Mouse (Mus musculus): ENCODE results near the gene Phgr1. TPM values are rescaled to one million over a fixed set of nuclear protein-coding genes. Genes with fewer than 3 reads are reported as not detected.

The Phgr1 gene
- polyA plus RNA-seq, 1 experiment from 2014 or later, result not detected

DNA sequence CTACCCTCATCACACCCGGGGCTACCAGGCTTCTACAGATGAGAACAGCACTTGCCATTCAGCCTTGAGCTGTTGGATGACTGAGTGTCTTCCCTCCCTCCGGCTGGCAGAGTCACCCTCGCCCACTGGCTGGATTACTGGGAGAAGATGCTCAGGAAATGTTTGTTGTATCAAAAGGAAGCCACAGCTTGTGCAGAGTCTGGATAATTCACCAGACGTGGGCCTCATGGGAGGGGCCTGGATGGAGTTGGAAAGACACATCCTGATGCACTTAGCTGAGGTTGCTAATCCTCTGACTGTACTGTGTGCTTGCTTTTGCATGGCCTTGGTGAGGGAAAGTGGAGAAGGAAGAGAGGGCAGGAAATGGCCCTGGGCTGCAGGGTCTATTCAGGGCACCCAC is 16.5 kb upstream of the Phgr1 start:
- H3K4me3 ChIP-seq (ENCODE audit: low read depth, low read length), result no peak overlapping the region
- no peaks in the 10 kb centered on the region for H3K36me3 ChIP-seq (ENCODE audit: control insufficient read depth, insufficient read depth, low read length)
- 87% methylated on average over 4 of the region's 4 CpGs for whole genome bisulfite sequencing
- H3K4me2 ChIP-seq (ENCODE audit: low read depth), result no peak overlapping the region
- H3K4me1 ChIP-seq (ENCODE audit: control insufficient read depth, insufficient read depth, low read length), result no peaks in the 10 kb centered on the region
- DNase-seq (ENCODE audit: low spot score) (no peak), ATAC-seq (ENCODE audit: insufficient read depth, low FRiP score, low TSS enrichment) (no peak)
- H3K9me3 ChIP-seq (ENCODE audit: control insufficient read depth, low read length), result no peaks in the 10 kb centered on the region
- no peak overlapping the region for H3K27ac ChIP-seq (ENCODE audit: low read depth, low read length)
- H3K9ac ChIP-seq (ENCODE audit: low read length), result no peak overlapping the region
- 0 out of 2 replicates have a peak, but pooled peaks cover 3% of the 10 kb centered on the region for H3K27me3 ChIP-seq (ENCODE audit: control insufficient read depth, insufficient read depth, low read length)

GRCm38 (mm10) chr2:118759828-118760227 is 12.7 kb upstream of the Phgr1 start:
- WGBS, result 11% methylated on average over 8 of the region's 8 CpGs
- H3K36me3 ChIP-seq (ENCODE audit: control insufficient read depth, insufficient read depth, low read length), result no peaks in the 10 kb centered on the region
- no peak overlapping the region for H3K27ac ChIP-seq (ENCODE audit: low read depth, low read length)
- no peaks in the 10 kb centered on the region for H3K9me3 ChIP-seq (ENCODE audit: control insufficient read depth, low read length)
- H3K27me3 ChIP-seq (ENCODE audit: control insufficient read depth, insufficient read depth, low read length), result 0 out of 2 replicates have a peak, but pooled peaks cover 3% of the 10 kb centered on the region
- peaks cover 19% of the 10 kb centered on the region for H3K4me1 ChIP-seq (ENCODE audit: control insufficient read depth, insufficient read depth, low read length)
- no peak overlapping the region for H3K4me2 ChIP-seq (ENCODE audit: low read depth)
- DNase-seq (ENCODE audit: low spot score) (peak; percentile 76), ATAC-seq (ENCODE audit: insufficient read depth, low FRiP score, low TSS enrichment) (peak; percentile 45; the same call in 1 of the 2 replicates)
- H3K4me3 ChIP-seq (ENCODE audit: low read depth, low read length), result no peak overlapping the region
- H3K9ac ChIP-seq (ENCODE audit: low read length), result no peak overlapping the region

DNA sequence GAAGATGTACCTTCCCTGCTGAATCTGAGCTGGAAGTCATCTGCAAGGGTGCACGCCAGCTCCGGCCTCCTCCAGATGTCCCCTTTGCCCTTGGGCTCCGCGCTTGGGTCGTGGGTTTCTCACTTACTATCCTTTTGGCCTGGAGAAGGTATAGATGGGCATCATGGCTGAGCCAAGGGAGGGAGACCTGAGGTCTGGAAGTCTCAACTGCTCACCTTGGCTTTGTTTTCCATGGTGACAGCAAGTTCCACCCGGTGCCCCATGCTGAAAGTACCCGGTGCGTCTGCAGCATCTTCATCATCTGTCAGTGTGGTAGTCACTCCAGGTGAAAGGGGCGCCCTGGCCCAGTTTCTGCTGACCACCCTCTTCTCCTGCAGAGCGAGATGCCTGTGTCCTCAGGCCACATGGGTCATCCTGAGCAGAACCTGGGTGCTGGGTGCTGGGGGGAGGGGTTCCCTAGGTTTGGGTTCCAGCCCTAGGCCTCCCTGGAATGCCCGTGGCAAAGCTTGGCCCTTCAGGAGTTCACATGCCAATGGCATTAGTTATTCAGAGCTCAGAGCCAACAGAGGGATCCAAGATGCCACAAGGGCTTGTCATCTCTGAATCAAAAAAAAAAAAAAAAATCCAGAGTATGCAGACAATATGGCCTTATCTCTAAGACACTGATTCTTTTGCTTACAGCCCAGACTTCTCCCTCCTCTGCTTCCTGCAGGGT is 12.1 kb upstream of the Phgr1 start:
- H3K27ac ChIP-seq (ENCODE audit: low read depth, low read length), result no peak overlapping the region
- WGBS, result 83% methylated on average over 11 of the region's 11 CpGs
- 0 out of 2 replicates have a peak, but pooled peaks cover 3% of the 10 kb centered on the region for H3K27me3 ChIP-seq (ENCODE audit: control insufficient read depth, insufficient read depth, low read length)
- no peak overlapping the region for H3K4me3 ChIP-seq (ENCODE audit: low read depth, low read length)
- no peaks in the 10 kb centered on the region for H3K36me3 ChIP-seq (ENCODE audit: control insufficient read depth, insufficient read depth, low read length)
- H3K9ac ChIP-seq (ENCODE audit: low read length), result no peak overlapping the region
- no peak for ATAC-seq (ENCODE audit: insufficient read depth, low FRiP score, low TSS enrichment)
- no peak for DNase-seq (ENCODE audit: low spot score)
- H3K9me3 ChIP-seq (ENCODE audit: control insufficient read depth, low read length), result no peaks in the 10 kb centered on the region
- peaks cover 19% of the 10 kb centered on the region for H3K4me1 ChIP-seq (ENCODE audit: control insufficient read depth, insufficient read depth, low read length)
- no peak overlapping the region for H3K4me2 ChIP-seq (ENCODE audit: low read depth)

DNA sequence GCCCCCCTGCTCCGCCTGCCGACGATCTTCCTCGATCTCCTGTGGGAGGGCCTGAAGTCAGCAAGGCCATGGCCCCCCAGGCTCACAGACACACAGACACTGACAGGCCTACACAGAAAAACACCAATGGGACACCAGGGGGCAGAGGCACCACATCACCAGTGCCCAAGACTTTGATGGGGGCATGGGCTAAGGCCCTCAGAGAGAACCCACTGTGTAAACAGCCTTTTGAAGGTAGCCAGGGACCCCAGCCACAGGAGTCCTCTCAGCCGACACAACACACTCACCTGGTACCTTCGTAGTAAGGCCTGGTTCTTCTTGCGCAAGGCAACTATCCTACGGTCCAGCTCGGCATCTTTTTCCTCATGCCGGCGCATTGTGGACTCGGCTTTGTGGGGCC is 11.2 kb upstream of the Phgr1 start:
- Histone ChIP-seq H3K4me1 (ENCODE audit: control insufficient read depth, insufficient read depth, low read length) (peaks cover 19% of the 10 kb centered on the region), H3K4me2 (ENCODE audit: low read depth) (peak overlapping the region; percentile 34; the same call in 1 of the 2 replicates), H3K27ac (ENCODE audit: low read depth, low read length) (peak overlapping the region; percentile 85; the same call in 1 of the 2 replicates), H3K4me3 (ENCODE audit: low read depth, low read length) (no peak overlapping the region), H3K9me3 (ENCODE audit: control insufficient read depth, low read length) (no peaks in the 10 kb centered on the region), H3K36me3 (ENCODE audit: control insufficient read depth, insufficient read depth, low read length) (no peaks in the 10 kb centered on the region), H3K9ac (ENCODE audit: low read length) (no peak overlapping the region), H3K27me3 (ENCODE audit: control insufficient read depth, insufficient read depth, low read length) (0 out of 2 replicates have a peak, but pooled peaks cover 3% of the 10 kb centered on the region)
- DNase-seq (ENCODE audit: low spot score), result no peak
- 85% methylated on average over 12 of the region's 12 CpGs for WGBS
- ATAC-seq (ENCODE audit: insufficient read depth, low FRiP score, low TSS enrichment), result no peak

DNA sequence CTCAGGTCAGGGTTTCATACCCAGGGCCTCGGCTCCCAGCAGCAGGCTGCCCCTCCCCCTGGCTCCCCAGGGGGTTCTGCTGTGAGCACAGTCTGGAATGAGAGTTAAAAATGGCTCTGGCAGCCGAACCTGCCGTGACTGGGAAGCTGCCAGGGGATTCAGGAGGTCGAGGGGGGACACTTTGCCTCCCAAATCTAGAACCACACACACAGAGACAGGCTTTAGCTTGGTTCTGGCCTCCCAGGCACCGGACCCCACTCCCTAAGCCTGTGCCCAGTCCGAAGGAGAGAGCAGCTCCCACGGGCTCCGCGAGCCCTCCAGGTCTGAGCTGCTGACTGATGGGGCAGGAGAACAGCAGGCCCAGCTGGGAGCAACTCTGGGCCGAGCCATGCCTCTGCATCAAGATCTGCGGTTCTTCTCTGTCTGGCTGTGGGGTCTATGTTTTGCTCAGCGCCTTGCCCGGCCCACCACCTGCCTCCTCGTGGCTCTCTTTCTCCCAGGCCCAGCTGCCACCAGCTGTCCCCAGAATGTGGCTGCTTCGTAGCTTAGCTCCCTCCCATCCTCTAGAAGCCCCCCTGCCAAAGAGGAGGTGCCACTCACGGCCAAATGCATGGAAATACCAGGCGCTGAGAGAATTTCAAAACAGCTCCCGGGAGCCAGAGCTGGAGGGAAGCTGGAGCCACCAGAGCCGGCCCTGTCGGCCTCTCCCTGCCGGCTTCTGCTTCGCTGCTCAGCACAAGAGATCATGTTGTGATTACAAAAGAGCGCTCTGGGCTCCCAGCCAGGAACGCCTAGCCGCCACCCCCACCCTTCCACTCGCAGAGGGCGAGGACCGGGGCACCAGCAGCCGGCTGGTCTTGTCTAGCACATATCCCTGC is 10.4 kb upstream of the Phgr1 start, which contains the start of gene Ccdc9b:
Gene Ccdc9b (minus strand): TSS at position 756 of the 878 bp plus-strand sequence.
- peak; percentile 75 for DNase-seq (ENCODE audit: low spot score)
- ATAC-seq (ENCODE audit: insufficient read depth, low FRiP score, low TSS enrichment), result peak; percentile 76
- H3K36me3 ChIP-seq (ENCODE audit: control insufficient read depth, insufficient read depth, low read length), result no peaks in the 10 kb centered on the region
- H3K9me3 ChIP-seq (ENCODE audit: control insufficient read depth, low read length), result no peaks in the 10 kb centered on the region
- H3K27me3 ChIP-seq (ENCODE audit: control insufficient read depth, insufficient read depth, low read length), result 0 out of 2 replicates have a peak, but pooled peaks cover 3% of the 10 kb centered on the region
- peak within 1 kb of the TSS; percentile 59 for H3K9ac ChIP-seq (ENCODE audit: low read length)
- peak within 1 kb of the TSS; percentile 12; the same call in 1 of the 2 replicates for H3K4me3 ChIP-seq (ENCODE audit: low read depth, low read length)
- peak within 1 kb of the TSS; percentile 34 for H3K4me2 ChIP-seq (ENCODE audit: low read depth)
- WGBS, result 7% methylated on average over 29 of the region's 29 CpGs
- H3K4me1 ChIP-seq (ENCODE audit: control insufficient read depth, insufficient read depth, low read length), result peaks cover 19% of the 10 kb centered on the region
- peak within 1 kb of the TSS; percentile 85 for H3K27ac ChIP-seq (ENCODE audit: low read depth, low read length)

GRCm38 (mm10) chr2:118762784-118763148 is 9.8 kb upstream of the Phgr1 start:
- WGBS, result 16% methylated on average over 9 of the region's 10 CpGs
- Histone ChIP-seq H3K9me3 (ENCODE audit: control insufficient read depth, low read length) (no peaks in the 10 kb centered on the region), H3K4me3 (ENCODE audit: low read depth, low read length) (no peak overlapping the region), H3K27me3 (ENCODE audit: control insufficient read depth, insufficient read depth, low read length) (0 out of 2 replicates have a peak, but pooled peaks cover 3% of the 10 kb centered on the region), H3K36me3 (ENCODE audit: control insufficient read depth, insufficient read depth, low read length) (no peaks in the 10 kb centered on the region), H3K27ac (ENCODE audit: low read depth, low read length) (peak overlapping the region; percentile 85), H3K4me1 (ENCODE audit: control insufficient read depth, insufficient read depth, low read length) (peaks cover 19% of the 10 kb centered on the region), H3K4me2 (ENCODE audit: low read depth) (peak overlapping the region; percentile 34), H3K9ac (ENCODE audit: low read length) (peak overlapping the region; percentile 59)
- DNase-seq (ENCODE audit: low spot score) (no peak), ATAC-seq (ENCODE audit: insufficient read depth, low FRiP score, low TSS enrichment) (no peak)

DNA sequence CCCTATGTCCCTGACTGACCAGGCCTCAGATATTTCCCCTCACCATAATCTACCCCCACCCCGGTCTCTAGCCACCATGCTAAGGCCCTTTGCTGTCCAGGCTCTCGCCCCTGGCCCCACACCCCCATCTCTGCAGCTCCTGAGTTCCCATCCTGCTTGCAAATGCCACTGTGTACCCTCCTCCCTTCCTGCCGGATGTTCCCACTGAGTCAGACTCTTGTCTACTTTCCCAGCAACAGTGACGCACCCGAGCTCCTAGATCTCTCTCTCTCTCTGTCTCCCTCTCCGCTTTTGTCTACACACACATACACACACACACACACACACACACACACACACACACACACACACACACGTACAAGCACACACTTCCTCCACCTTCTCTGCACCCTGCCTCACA is 9.1 kb upstream of the Phgr1 start:
- Histone ChIP-seq H3K4me2 (ENCODE audit: low read depth) (no peak overlapping the region), H3K27ac (ENCODE audit: low read depth, low read length) (no peak overlapping the region), H3K36me3 (ENCODE audit: control insufficient read depth, insufficient read depth, low read length) (no peaks in the 10 kb centered on the region), H3K4me3 (ENCODE audit: low read depth, low read length) (no peak overlapping the region), H3K4me1 (ENCODE audit: control insufficient read depth, insufficient read depth, low read length) (peaks cover 19% of the 10 kb centered on the region), H3K9ac (ENCODE audit: low read length) (no peak overlapping the region), H3K9me3 (ENCODE audit: control insufficient read depth, low read length) (no peaks in the 10 kb centered on the region), H3K27me3 (ENCODE audit: control insufficient read depth, insufficient read depth, low read length) (0 out of 2 replicates have a peak, but pooled peaks cover 3% of the 10 kb centered on the region)
- DNase-seq (ENCODE audit: low spot score) (no peak), ATAC-seq (ENCODE audit: insufficient read depth, low FRiP score, low TSS enrichment) (no peak)
- WGBS, result 69% methylated on average over 7 of the region's 7 CpGs

GRCm38 (mm10) chr2:118764094-118764831 is 8.3 kb upstream of the Phgr1 start:
- Histone ChIP-seq H3K9me3 (ENCODE audit: control insufficient read depth, low read length) (no peaks in the 10 kb centered on the region), H3K4me3 (ENCODE audit: low read depth, low read length) (no peak overlapping the region), H3K36me3 (ENCODE audit: control insufficient read depth, insufficient read depth, low read length) (no peaks in the 10 kb centered on the region), H3K9ac (ENCODE audit: low read length) (no peak overlapping the region), H3K4me1 (ENCODE audit: control insufficient read depth, insufficient read depth, low read length) (peaks cover 19% of the 10 kb centered on the region), H3K4me2 (ENCODE audit: low read depth) (no peak overlapping the region), H3K27ac (ENCODE audit: low read depth, low read length) (no peak overlapping the region), H3K27me3 (ENCODE audit: control insufficient read depth, insufficient read depth, low read length) (0 out of 2 replicates have a peak, but pooled peaks cover 3% of the 10 kb centered on the region)
- ATAC-seq (ENCODE audit: insufficient read depth, low FRiP score, low TSS enrichment) (no peak), DNase-seq (ENCODE audit: low spot score) (peak; percentile 43)
- WGBS, result 26% methylated on average over 11 of the region's 11 CpGs

Measured in neural tube, embryonic 11.5 days (tissue).